Mouse (Mus musculus) cerebellum, postnatal 4 days (tissue): Measurements from ENCODE around the gene Sfxn1.

ENCODE experiments used
- DNase-seq, 2 experiments: peaks; one replicate each; pipeline ENCODE4 v3.0.0; 2022; ENCODE audit warnings: low spot score in 2 of 2, mixed read lengths in 1 of 2

Gene Sfxn1

GRCm38 (mm10) chr13:54137756-54138410 is 66.2 kb downstream of the Sfxn1 start:
- no peak for DNase-seq

DNA sequence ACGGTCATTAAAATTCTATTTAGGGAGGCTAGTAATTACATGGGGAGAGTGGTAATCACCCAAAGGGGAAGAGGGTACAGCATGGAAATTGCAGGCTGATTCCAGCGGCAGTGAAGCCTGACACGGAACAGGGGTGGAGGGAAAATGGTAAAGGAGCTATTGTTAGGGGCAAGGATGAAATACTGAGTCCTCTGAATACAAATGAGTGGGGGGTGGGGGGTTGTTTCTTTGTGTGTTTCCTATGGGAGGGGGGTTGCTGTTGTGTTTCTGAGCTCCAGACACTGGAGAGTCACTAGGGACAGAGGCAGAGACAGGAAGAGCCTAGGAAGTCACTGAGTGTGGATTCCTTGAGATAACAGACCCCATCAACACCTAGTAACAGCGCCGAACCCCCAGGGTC is 72.1 kb downstream of the Sfxn1 start:
- no peak for DNase-seq

GRCm38 (mm10) chr13:54144624-54145023 is 73.0 kb downstream of the Sfxn1 start:
- DNase-seq = no peak

GRCm38 (mm10) chr13:54147328-54147727 is 75.7 kb downstream of the Sfxn1 start:
- DNase-seq = no peak

DNA sequence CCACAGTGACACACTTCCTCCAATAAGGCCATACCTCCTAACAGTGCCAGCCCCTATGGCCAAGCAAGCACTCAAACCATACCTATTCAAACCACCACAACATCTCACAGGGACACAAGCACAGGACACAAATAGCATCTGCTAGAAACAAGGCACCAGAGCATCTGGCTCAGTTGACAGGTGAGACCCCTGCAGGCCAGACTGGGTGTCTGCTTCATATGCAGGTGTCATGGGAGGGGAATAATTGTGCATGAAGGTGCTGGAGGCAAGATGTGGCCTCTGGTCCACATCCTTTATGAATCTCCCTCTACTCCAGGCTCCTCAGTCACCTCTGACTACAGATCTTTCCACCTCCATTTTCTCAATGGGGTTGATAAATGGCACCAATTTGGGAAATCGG is 80.8 kb downstream of the Sfxn1 start:
- DNase-seq = no peak

- DNase-seq = no peak
Measured at GRCm38 (mm10) chr13:54152911-54153310, 81.2 kb downstream of the Sfxn1 start.

GRCm38 (mm10) chr13:54153672-54154218 is 82.1 kb downstream of the Sfxn1 start:
- DNase-seq = no peak

- no peak for DNase-seq
Measured at GRCm38 (mm10) chr13:54155822-54156221, 84.2 kb downstream of the Sfxn1 start.
